Mouse (Mus musculus) myocyte (in vitro differentiated cells): ENCODE data around the gene Kifc3.

Experiments used
- CEBPB ChIP-seq: IDR thresholded peaks from 2 replicates; pipeline ENCODE4 v1.6.1; 2011; ENCODE audit warnings: mild to moderate bottlenecking, moderate library complexity; ENCODE audit not compliant: poor library complexity, insufficient read depth, severe bottlenecking
- E2F4 ChIP-seq: IDR thresholded peaks from one replicate; pipeline ENCODE4 v1.6.1; 2011; ENCODE audit warnings: mild to moderate bottlenecking, control low read depth, moderate library complexity; ENCODE audit not compliant: insufficient read depth
- MAX ChIP-seq: IDR thresholded peaks from one replicate; pipeline ENCODE4 v1.6.1; 2011; ENCODE audit warnings: low read depth, mild to moderate bottlenecking, control low read depth
- MYOD1 ChIP-seq, 3 experiments: IDR thresholded peaks; one replicate each; pipeline ENCODE4 v1.6.1; 2011; ENCODE audit warnings: control low read depth in 2 of 3, low read depth in 2 of 3, mild to moderate bottlenecking in 2 of 3, moderate library complexity in 1 of 3; ENCODE audit not compliant: insufficient read length in 2 of 3, control insufficient read depth in 1 of 3
- MYOG ChIP-seq, 3 experiments: IDR thresholded peaks; one replicate each; pipeline ENCODE4 v1.6.1; 2011; ENCODE audit warnings: control low read depth in 2 of 3, low read depth in 2 of 3, mild to moderate bottlenecking in 2 of 3; ENCODE audit not compliant: insufficient read length in 2 of 3, control insufficient read depth in 1 of 3, insufficient read depth in 1 of 3
- POLR2A ChIP-seq: IDR thresholded peaks from one replicate; pipeline ENCODE4 v1.6.1; 2011; ENCODE audit warnings: low read depth, mild to moderate bottlenecking, control low read depth, moderate library complexity; ENCODE audit not compliant: insufficient read length
- POLR2AphosphoS2 ChIP-seq: IDR thresholded peaks from one replicate; pipeline ENCODE4 v1.6.1; 2011; ENCODE audit warnings: low read depth, control low read depth; ENCODE audit not compliant: insufficient read length
- REST ChIP-seq: IDR thresholded peaks from one replicate; pipeline ENCODE4 v1.6.1; 2011; ENCODE audit warnings: mild to moderate bottlenecking, control low read depth, moderate library complexity; ENCODE audit not compliant: insufficient read depth, insufficient read length
- TCF12 ChIP-seq: IDR thresholded peaks from one replicate; pipeline ENCODE4 v1.6.1; 2011; ENCODE audit warnings: mild to moderate bottlenecking, control low read depth; ENCODE audit not compliant: poor library complexity, insufficient read depth, severe bottlenecking
- USF1 ChIP-seq: IDR thresholded peaks from one replicate; pipeline ENCODE4 v1.6.1; 2011; ENCODE audit warnings: low read depth, mild to moderate bottlenecking, control low read depth, moderate library complexity

- TF ChIP-seq MAX (no peak), POLR2A (no peak), E2F4 (no peak), POLR2AphosphoS2 (no peak), MYOG (IDR thresholded peaks at IDR 0.05; ENCODE audit: control insufficient read depth in 1 of 3, insufficient read depth in 1 of 3, insufficient read length in 2 of 3, low read depth in 2 of 3) (no peak), TCF12 (no peak), CEBPB (no peak), REST (no peak), USF1 (no peak), MYOD1 (IDR thresholded peaks at IDR 0.05; ENCODE audit: control insufficient read depth in 1 of 3, insufficient read length in 2 of 3, low read depth in 2 of 3) (no peak)
These were observed 79.2 kb downstream of the Kifc3 start for GRCm38 (mm10) chr8:95123455-95123854.
